Mouse (Mus musculus) limb, embryonic 13.5 days (tissue): ENCODE results near the gene Ptprn. TPM values are rescaled to one million over a fixed set of nuclear protein-coding genes. Genes with fewer than 3 reads are reported as not detected.
A peak's percentile ranks its signal among the peaks of the same experiment; 100 is the strongest.

ENCODE experiments used
- ATAC-seq: fragments of 200-750 bp; cut with Nextera tagmentation; 2 replicates; pipeline ENCODE4 v1.8.0; 2017; ENCODE audit warnings: low read depth, moderate number of reproducible peaks, moderate TSS enrichment; ENCODE audit not compliant: low FRiP score
- H3K27ac ChIP-seq: fragments of 300-500 bp; sonication (generic); 2 replicates; pipeline ENCODE4 v1.5.1; 2015; ENCODE audit warnings: inconsistent platforms, mild to moderate bottlenecking, moderate library complexity
- H3K27me3 ChIP-seq: fragments of 300-500 bp; sonication (generic); 2 replicates; pipeline ENCODE4 v1.6.1; 2015; ENCODE audit warnings: mild to moderate bottlenecking, inconsistent platforms
- H3K36me3 ChIP-seq: fragments of 300-500 bp; sonication (generic); 2 replicates; pipeline ENCODE4 v1.6.1; 2015; ENCODE audit warnings: inconsistent platforms, mild to moderate bottlenecking, moderate library complexity
- H3K4me1 ChIP-seq: fragments of 300-500 bp; sonication (generic); 2 replicates; pipeline ENCODE4 v1.6.1; 2015; ENCODE audit warnings: inconsistent platforms
- H3K4me2 ChIP-seq: fragments of 300-500 bp; sonication (generic); replicated peaks from 2 replicates; pipeline ENCODE4 v1.6.1; 2015; ENCODE audit warnings: inconsistent platforms, mild to moderate bottlenecking, moderate library complexity
- H3K4me3 ChIP-seq: fragments of 300-500 bp; sonication (generic); 2 replicates; pipeline ENCODE4 v1.5.1; 2015; ENCODE audit warnings: moderate library complexity, mild to moderate bottlenecking, inconsistent platforms
- H3K9ac ChIP-seq: fragments of 300-500 bp; sonication (generic); 2 replicates; pipeline ENCODE4 v1.6.1; 2015; ENCODE audit warnings: mild to moderate bottlenecking, inconsistent platforms
- H3K9me3 ChIP-seq: fragments of 300-500 bp; sonication (generic); 2 replicates; pipeline ENCODE4 v1.6.1; 2016; ENCODE audit warnings: inconsistent platforms
- WGBS: fragments of 180-500 bp; shearing (Covaris S2); methylation state at CpG from one replicate; pipeline ENCODE4 v1.1.7; 2015; 5-methylcytosine and 5-hydroxymethylcytosine counted together
- polyA plus RNA-seq: library from polyadenylated mRNA; unstranded; fragments of >200 nt; fragmentation: Nextera tagmentation; extraction: Ambion mirVana; gene quantifications from 2 replicates; pipeline ENCODE4 v1.2.1, GENCODE M21; 2015

Ptprn gene
- polyA plus RNA-seq, result 0.23 and 0.24 TPM in 2 replicates

DNA sequence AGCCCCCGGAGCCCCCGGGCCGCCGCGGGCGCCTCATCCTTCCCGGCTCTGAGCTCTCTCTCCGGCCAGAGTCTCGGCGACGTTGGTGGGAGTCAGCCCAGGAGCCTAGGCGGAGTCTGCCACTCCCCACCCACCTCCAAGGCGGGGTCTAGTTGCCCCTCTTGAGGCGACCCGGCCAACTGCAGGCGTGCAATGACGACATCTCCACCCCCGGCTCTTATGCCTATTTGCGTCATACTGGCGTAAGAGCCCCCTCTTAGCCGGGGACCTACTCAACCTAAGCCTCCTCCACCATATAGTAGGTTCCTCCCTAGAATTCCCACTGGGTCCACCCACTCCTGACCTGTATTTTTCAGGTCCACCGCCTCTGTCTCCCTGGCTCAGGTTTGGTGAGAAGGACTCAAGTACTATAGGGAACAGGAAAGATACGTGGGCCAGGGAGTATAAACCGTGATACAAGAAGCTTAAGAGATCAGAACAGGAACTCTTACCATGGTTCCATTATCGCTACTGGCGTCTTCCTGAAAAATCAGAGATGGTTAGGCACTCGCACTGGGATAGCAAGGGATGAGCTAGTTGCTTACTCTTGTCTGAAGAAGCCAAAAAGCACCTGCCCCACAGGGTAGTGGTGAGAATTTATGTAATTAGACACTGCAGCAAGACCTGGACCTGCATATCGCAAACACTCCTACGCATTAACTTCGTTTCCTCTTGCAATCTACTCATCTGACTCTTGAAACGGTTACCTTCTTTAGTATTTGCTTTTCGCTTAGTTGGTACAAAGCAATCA is at the start of gene Ptprn:
Gene Ptprn, minus strand, starts transcription at position 412 of the 790 bp plus-strand sequence.
- Histone ChIP-seq H3K4me3 (no peak within 1 kb of the TSS), H3K36me3 (no peaks in the 10 kb centered on the region), H3K4me2 (0 out of 2 replicates have a peak within 1 kb of the TSS, but pooled peaks have one; percentile 14), H3K4me1 (no peaks in the 10 kb centered on the region), H3K9me3 (no peaks in the 10 kb centered on the region), H3K27ac (no peak within 1 kb of the TSS), H3K9ac (no peak within 1 kb of the TSS), H3K27me3 (peaks cover 80% of the 10 kb centered on the region)
- WGBS, result 10% methylated on average over 31 of the region's 32 CpGs
- ATAC-seq, result no peak

DNA sequence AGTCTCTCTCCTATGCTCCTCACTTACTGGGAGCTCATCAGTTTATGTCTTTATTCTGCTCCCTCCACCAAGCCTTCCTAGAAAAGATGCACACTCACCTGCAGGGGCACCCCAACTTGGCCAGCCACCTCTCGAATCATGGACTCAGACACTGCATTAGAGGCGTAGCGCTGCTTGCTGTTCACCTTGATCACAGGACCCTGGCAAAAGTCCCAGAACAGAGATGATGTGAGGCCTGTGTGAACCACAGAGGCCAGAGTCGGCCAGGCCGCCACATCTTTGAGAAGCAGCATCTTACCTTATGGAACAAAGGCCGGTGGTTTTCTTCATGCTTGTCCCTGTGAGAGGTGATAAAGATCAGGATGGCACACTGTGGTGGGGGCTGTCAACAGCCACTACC is 47.4 kb upstream of the Ptprn start:
- Histone ChIP-seq H3K9ac (no peak overlapping the region), H3K27me3 (no peaks in the 10 kb centered on the region), H3K27ac (no peak overlapping the region), H3K4me1 (peaks cover 8% of the 10 kb centered on the region), H3K4me3 (no peak overlapping the region), H3K4me2 (no peak overlapping the region), H3K9me3 (no peaks in the 10 kb centered on the region), H3K36me3 (peaks cover 90% of the 10 kb centered on the region)
- no peak for ATAC-seq
- WGBS, result 95% methylated on average over 6 of the region's 6 CpGs

DNA sequence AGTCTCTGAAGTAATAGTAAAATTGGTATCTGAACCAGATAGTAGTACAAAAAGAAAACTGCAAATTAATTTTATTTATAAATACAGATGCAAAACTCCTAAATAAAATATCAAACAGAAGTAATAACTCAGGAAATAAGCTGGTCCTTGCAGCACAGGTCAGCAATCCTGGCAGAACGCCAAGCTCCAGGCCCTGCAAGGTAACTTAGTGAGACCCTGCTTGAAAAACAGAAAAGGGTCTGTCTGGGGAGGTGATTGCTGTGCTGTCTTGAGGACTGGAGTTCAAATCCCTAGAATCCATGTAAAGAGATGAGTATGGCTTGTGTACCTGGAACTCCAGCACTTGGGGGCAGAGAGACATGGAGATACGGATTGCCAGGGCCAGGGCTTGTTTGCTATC is 40.4 kb upstream of the Ptprn start:
- no peak overlapping the region for H3K9ac ChIP-seq
- no peak overlapping the region for H3K4me3 ChIP-seq
- no peak overlapping the region for H3K4me2 ChIP-seq
- no peaks in the 10 kb centered on the region for H3K27me3 ChIP-seq
- WGBS, result 76% methylated on average over 2 of the region's 2 CpGs
- no peaks in the 10 kb centered on the region for H3K9me3 ChIP-seq
- ATAC-seq, result no peak
- peaks cover 30% of the 10 kb centered on the region for H3K36me3 ChIP-seq
- H3K4me1 ChIP-seq, result no peaks in the 10 kb centered on the region
- no peak overlapping the region for H3K27ac ChIP-seq

DNA sequence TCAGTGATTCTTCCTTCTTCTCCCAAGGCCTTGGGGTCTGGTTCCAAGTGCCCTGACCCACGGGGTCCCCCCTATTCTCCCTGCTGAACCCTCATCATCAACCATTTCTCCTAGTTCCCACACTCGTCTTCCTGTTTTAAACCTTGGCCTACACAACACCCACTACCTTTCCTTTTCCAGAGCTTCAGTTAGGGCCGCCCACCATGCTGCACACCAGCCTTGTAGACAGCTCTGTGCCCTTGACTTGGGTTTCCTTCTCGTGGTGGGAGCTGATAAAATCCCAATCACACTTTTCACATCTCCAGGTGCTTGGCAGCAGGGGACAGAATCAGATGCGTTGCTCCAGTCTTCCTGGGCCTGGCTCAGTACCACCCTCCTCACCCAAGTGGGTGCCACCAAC is 30.0 kb upstream of the Ptprn start:
- H3K9ac ChIP-seq, result no peak overlapping the region
- no peaks in the 10 kb centered on the region for H3K9me3 ChIP-seq
- H3K27ac ChIP-seq, result no peak overlapping the region
- peaks cover 17% of the 10 kb centered on the region for H3K4me1 ChIP-seq
- 79% methylated on average over 5 of the region's 5 CpGs for WGBS
- no peak for ATAC-seq
- no peak overlapping the region for H3K4me2 ChIP-seq
- H3K36me3 ChIP-seq, result no peaks in the 10 kb centered on the region
- H3K4me3 ChIP-seq, result no peak overlapping the region
- H3K27me3 ChIP-seq, result no peaks in the 10 kb centered on the region

DNA sequence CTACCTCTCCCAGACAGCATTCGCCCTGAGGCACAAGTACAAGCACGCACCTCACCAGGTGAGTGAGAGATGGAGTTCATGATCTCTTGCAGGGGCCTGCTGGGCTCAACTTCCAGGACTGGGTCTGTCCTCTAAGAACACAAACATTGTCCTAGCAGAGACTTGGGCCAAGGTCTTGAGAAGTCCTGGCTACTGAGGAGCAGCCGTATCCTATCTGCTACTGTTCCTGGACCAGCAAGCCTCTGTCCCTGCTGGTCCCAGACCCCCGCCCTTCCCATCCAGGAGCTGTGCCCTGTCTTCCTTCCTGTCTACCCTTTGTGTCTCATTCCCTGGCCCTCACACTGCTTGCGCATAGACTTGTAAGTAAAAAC is 29.0 kb upstream of the Ptprn start:
- 85% methylated on average over 5 of the region's 5 CpGs for WGBS
- no peak for ATAC-seq
- no peaks in the 10 kb centered on the region for H3K36me3 ChIP-seq
- peaks cover 17% of the 10 kb centered on the region for H3K4me1 ChIP-seq
- H3K27me3 ChIP-seq, result no peaks in the 10 kb centered on the region
- H3K9me3 ChIP-seq, result no peaks in the 10 kb centered on the region
- H3K9ac ChIP-seq, result no peak overlapping the region
- H3K4me3 ChIP-seq, result no peak overlapping the region
- peak overlapping the region; percentile 22; the same call in 1 of the 2 replicates for H3K27ac ChIP-seq
- H3K4me2 ChIP-seq, result no peak overlapping the region

DNA sequence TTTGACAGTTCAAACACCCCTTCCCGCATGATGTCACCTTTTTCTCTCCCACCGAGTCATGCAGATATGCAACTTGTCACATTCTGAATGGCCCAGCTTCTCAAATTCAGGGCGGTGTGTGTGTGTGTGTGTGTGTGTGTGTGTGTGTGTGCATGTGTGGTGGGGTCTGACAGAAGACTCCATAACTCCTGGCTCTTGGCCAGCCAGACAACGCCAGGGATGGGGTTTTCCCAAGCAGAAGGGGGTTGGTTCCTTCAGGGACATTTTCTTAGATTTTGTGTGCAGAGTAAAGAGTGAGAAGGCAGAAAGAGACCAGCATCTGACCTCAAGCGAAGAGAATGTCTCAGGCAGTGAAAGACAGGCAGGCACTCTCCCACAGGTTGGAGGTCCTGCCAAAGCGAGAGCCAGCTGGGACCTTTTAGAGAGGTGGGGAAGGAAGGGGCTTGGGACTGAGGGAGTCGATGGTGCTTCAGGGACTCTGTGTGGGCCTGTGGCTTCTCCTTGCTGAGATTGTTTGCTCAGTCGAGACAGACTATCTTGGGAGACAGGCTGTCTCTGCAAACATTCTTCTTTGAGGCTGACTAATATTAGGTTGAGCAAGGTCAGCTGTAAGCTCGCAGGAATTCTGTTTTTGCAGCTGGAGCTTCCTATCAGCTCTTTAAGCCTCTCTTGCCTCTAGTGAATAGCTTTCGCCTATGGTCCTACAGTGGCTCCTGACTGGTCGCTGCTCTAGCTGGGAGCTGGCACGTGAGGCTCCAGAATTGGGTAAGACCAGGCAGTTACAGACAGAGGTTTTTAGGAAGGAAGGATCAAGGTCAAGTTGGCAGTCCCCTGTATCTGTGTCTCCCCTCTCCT is 28.4 kb upstream of the Ptprn start:
- H3K4me3 ChIP-seq, result no peak overlapping the region
- no peak overlapping the region for H3K4me2 ChIP-seq
- H3K36me3 ChIP-seq, result no peaks in the 10 kb centered on the region
- peaks cover 17% of the 10 kb centered on the region for H3K4me1 ChIP-seq
- 44% methylated on average over 12 of the region's 12 CpGs for WGBS
- H3K9me3 ChIP-seq, result no peaks in the 10 kb centered on the region
- H3K27ac ChIP-seq, result peak overlapping the region; percentile 65; the same call in 1 of the 2 replicates
- H3K9ac ChIP-seq, result no peak overlapping the region
- 0 out of 2 replicates have a peak, but pooled peaks have one; percentile 32 for ATAC-seq
- H3K27me3 ChIP-seq, result peaks cover 4% of the 10 kb centered on the region; the same call in 1 of the 2 replicates

DNA sequence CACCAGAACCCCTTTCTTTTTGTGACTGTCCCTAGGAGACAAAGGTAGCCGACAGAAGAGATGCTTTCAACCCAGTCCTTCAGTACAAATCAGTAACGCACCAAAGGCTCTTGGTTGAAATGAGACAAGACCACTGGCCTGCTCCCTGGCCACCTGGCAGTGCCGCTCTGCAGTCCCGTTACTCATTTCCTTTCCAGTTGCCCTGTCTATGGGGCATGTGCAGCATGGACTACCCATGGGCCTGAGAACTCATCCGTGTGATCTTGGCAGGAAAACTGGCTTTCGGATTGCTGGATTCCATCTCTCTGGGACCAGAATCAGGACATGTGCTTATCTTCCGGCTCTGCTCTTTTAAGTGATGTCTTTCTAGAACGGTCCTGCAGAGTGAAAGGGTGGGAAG is 27.0 kb upstream of the Ptprn start:
- Histone ChIP-seq H3K4me1 (peaks cover 17% of the 10 kb centered on the region), H3K27me3 (peaks cover 4% of the 10 kb centered on the region; the same call in 1 of the 2 replicates), H3K9ac (no peak overlapping the region), H3K4me2 (no peak overlapping the region), H3K27ac (no peak overlapping the region), H3K36me3 (no peaks in the 10 kb centered on the region), H3K4me3 (no peak overlapping the region), H3K9me3 (no peaks in the 10 kb centered on the region)
- ATAC-seq, result no peak
- 87% methylated on average over 8 of the region's 8 CpGs for WGBS

DNA sequence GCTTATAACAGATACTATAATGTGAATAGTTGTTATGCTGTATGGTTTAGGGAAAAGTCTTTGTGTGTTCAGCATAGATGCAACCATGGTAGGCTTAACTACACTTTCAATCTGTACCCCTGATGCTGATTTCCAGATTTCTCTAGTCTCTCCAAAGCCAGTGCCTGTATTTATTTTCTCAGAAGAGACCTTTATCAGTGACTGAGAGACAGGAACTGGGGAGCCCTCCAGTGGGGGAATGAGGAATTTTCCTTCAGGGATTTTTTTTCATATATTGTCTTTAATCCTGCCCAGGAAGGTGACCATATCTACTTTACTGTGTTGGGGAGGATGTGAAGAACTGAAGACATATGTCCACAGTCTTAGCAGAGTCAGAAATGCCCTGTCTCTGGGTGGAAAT is 26.3 kb upstream of the Ptprn start:
- no peak overlapping the region for H3K4me3 ChIP-seq
- no peak overlapping the region for H3K4me2 ChIP-seq
- H3K27me3 ChIP-seq, result peaks cover 4% of the 10 kb centered on the region; the same call in 1 of the 2 replicates
- ATAC-seq, result no peak
- H3K9me3 ChIP-seq, result no peaks in the 10 kb centered on the region
- H3K4me1 ChIP-seq, result peaks cover 17% of the 10 kb centered on the region
- H3K9ac ChIP-seq, result no peak overlapping the region
- no peaks in the 10 kb centered on the region for H3K36me3 ChIP-seq
- no peak overlapping the region for H3K27ac ChIP-seq

DNA sequence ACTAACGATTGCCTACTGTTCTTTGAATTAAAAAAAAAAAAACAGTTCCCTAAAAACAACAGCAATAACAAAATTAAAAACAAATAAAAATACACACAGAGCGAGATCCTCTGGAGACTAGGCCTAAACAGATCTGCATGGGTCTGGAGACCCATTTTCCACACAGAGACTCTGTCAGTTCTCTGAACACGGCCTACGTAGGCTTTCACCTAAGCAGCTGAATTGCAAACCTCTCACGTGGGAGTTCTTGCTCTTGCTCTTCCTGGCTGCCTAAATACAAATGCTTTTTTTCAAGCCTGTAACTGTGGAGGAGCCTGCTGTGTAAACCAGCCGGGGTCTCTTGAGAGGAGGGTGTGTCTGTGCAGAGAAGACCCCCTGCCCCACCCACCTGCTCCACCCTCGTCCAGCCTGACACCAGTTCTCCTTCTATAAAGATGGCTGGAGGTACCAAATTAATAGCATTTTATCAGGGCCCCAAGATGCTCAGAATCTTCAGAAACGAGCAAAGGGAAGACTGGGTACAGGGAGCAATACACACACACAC is 25.7 kb upstream of the Ptprn start:
- H3K27me3 ChIP-seq, result peaks cover 4% of the 10 kb centered on the region; the same call in 1 of the 2 replicates
- no peak for ATAC-seq
- H3K4me3 ChIP-seq, result no peak overlapping the region
- H3K4me1 ChIP-seq, result peaks cover 17% of the 10 kb centered on the region
- 57% methylated on average over 8 of the region's 8 CpGs for WGBS
- no peak overlapping the region for H3K4me2 ChIP-seq
- no peak overlapping the region for H3K27ac ChIP-seq
- no peak overlapping the region for H3K9ac ChIP-seq
- no peaks in the 10 kb centered on the region for H3K36me3 ChIP-seq
- H3K9me3 ChIP-seq, result no peaks in the 10 kb centered on the region

DNA sequence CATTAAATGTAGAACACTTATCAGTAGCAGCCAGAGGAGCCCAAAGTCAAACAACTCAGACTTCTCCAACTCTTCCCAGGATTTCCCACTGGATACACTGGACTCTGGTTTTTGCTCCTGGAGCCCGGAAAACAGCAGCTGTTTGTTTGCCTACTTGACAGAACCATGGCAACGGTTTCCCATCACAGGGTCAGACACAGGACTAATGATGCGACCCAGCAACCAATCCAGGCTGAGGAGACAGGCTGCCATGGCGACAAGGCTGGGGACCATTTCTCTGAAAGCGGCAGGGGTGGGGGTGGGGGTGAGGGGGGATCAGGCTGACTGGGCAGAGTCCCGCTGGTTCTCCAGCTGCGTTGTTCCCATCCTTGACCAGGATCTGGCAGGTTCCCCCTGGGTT is 25.1 kb upstream of the Ptprn start:
- Histone ChIP-seq H3K4me3 (no peak overlapping the region), H3K4me2 (no peak overlapping the region), H3K36me3 (no peaks in the 10 kb centered on the region), H3K27me3 (peaks cover 5% of the 10 kb centered on the region; the same call in 1 of the 2 replicates), H3K27ac (no peak overlapping the region), H3K4me1 (peaks cover 17% of the 10 kb centered on the region), H3K9me3 (no peaks in the 10 kb centered on the region), H3K9ac (no peak overlapping the region)
- WGBS, result 19% methylated on average over 6 of the region's 7 CpGs
- no peak for ATAC-seq

DNA sequence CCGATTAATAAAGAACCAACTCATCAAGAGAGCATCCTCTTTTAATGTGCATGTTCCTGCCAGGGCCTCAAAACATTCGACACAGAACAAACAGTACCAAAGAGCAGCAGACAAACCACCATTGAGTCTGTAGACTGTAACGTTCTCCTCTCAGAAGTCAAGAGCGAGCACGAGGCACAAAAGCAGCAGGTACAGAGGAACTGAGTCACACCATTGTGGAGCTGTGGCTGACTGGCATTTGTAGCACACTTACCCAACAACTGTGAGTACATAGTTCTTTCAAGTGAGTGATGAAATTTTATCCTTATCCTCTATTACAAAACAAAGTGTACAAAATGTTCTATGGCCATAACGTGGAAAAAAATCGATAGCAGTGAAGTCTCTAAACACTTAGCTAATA is 20.6 kb upstream of the Ptprn start:
- H3K4me2 ChIP-seq, result no peak overlapping the region
- no peak for ATAC-seq
- no peak overlapping the region for H3K9ac ChIP-seq
- no peaks in the 10 kb centered on the region for H3K4me1 ChIP-seq
- H3K4me3 ChIP-seq, result no peak overlapping the region
- no peaks in the 10 kb centered on the region for H3K36me3 ChIP-seq
- peaks cover 6% of the 10 kb centered on the region; the same call in 1 of the 2 replicates for H3K27me3 ChIP-seq
- H3K9me3 ChIP-seq, result peaks cover 5% of the 10 kb centered on the region; the same call in 1 of the 2 replicates
- H3K27ac ChIP-seq, result no peak overlapping the region
- 83% methylated on average over 7 of the region's 7 CpGs for WGBS

DNA sequence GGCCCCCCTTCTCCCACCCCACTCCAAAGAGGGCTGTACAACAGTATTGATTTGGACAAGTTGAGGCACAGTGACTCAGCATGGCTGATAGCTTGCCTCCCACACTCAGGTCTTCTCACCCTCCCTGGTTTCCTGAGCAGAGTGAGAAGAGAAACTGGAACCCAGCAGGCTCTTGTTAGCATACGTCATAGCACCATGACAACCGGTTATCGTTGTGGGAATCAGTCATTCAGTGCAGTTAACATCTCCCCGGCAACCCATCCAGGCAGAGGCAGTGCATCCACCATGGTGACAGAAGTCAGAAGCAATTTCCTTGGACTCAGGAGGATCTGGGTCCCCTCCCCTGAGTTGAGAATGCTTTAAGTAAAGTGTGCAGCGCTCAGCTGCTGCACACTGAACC is 18.7 kb upstream of the Ptprn start:
- Histone ChIP-seq H3K27ac (no peak overlapping the region), H3K4me3 (no peak overlapping the region), H3K4me2 (no peak overlapping the region), H3K4me1 (no peaks in the 10 kb centered on the region), H3K9ac (no peak overlapping the region), H3K27me3 (peaks cover 16% of the 10 kb centered on the region), H3K36me3 (no peaks in the 10 kb centered on the region), H3K9me3 (peaks cover 5% of the 10 kb centered on the region; the same call in 1 of the 2 replicates)
- ATAC-seq, result no peak
- WGBS, result 82% methylated on average over 5 of the region's 5 CpGs
